Mouse (Mus musculus) heart, postnatal 0 days (tissue): ENCODE measurements at regions not wholly inside any gene's neighbourhood (a gene's known extent, or its start where the extent isn't known, plus 50 kb on each side); places are given as distances from the start of the nearest gene placed in this dataset.

ENCODE experiments used
- ATAC-seq: fragments of 200-750 bp; cut with Nextera tagmentation; 2 replicates; pipeline ENCODE4 v1.8.0; 2017; ENCODE audit warnings: low read depth, moderate number of reproducible peaks, moderate library complexity; ENCODE audit not compliant: insufficient read depth
- DNase-seq: peaks from one replicate; pipeline ENCODE4 v3.0.0-alpha.2; 2016; ENCODE audit warnings: low spot score
- H3K27ac ChIP-seq: fragments of 300-500 bp; sonication (generic); 2 replicates; pipeline ENCODE4 v1.5.1; 2014; ENCODE audit warnings: low read depth, mild to moderate bottlenecking
- H3K27me3 ChIP-seq: fragments of 300-500 bp; sonication (generic); 2 replicates; pipeline ENCODE4 v1.6.1; 2014; ENCODE audit warnings: low read length, mixed read lengths; ENCODE audit not compliant: control insufficient read depth, insufficient read depth
- H3K36me3 ChIP-seq: fragments of 300-500 bp; sonication (generic); replicated peaks from 2 replicates; pipeline ENCODE4 v1.6.1; 2014; ENCODE audit warnings: low read length, mixed read lengths; ENCODE audit not compliant: control insufficient read depth, insufficient read depth
- H3K4me1 ChIP-seq: fragments of 300-500 bp; sonication (generic); 2 replicates; pipeline ENCODE4 v1.6.1; 2014; ENCODE audit warnings: antibody characterized with exemption; ENCODE audit not compliant: control insufficient read depth, insufficient read depth
- H3K4me2 ChIP-seq: fragments of 300-500 bp; sonication (generic); 2 replicates; pipeline ENCODE4 v1.6.1; 2014; ENCODE audit warnings: low read depth, mild to moderate bottlenecking, low read length, moderate library complexity
- H3K4me3 ChIP-seq: fragments of 300-500 bp; sonication (generic); 2 replicates; pipeline ENCODE4 v1.5.1; 2014; ENCODE audit warnings: low read depth, low read length
- H3K9ac ChIP-seq: fragments of 300-500 bp; sonication (generic); replicated peaks from 2 replicates; pipeline ENCODE4 v1.6.1; 2014; ENCODE audit warnings: low read depth, low read length, mixed read lengths
- H3K9me3 ChIP-seq: fragments of 300-500 bp; sonication (generic); replicated peaks from 2 replicates; pipeline ENCODE4 v1.6.1; 2016; ENCODE audit warnings: low read length; ENCODE audit not compliant: control insufficient read depth
- CTCF ChIP-seq: IDR thresholded peaks from 2 replicates; pipeline ENCODE4 v1.5.1; 2016; ENCODE audit warnings: antibody characterized with exemption, control low read depth, low read depth
- EP300 ChIP-seq: IDR thresholded peaks from 2 replicates; pipeline ENCODE4 v1.6.1; 2016; ENCODE audit warnings: antibody characterized with exemption, low read depth
- WGBS: fragments of 180-500 bp; shearing (Covaris S2); extraction: QIAGEN DNeasy Blood & Tissue Kit; methylation state at CpG from one replicate; pipeline ENCODE4 v1.1.7; 2014; 5-methylcytosine and 5-hydroxymethylcytosine counted together

- DNase-seq (no peak), ATAC-seq (no peak)
- H3K27me3 ChIP-seq = no peaks in the 10 kb centered on the region
- 73% methylated on average over 4 of the region's 4 CpGs for WGBS
- no peak overlapping the region for H3K4me3 ChIP-seq
- H3K4me2 ChIP-seq = no peak overlapping the region
- H3K36me3 ChIP-seq = no peaks in the 10 kb centered on the region
- no peaks in the 10 kb centered on the region for H3K9me3 ChIP-seq
- TF ChIP-seq CTCF = no peak
- TF ChIP-seq EP300 = no peak
- H3K27ac ChIP-seq = no peak overlapping the region
- no peaks in the 10 kb centered on the region for H3K4me1 ChIP-seq
- H3K9ac ChIP-seq = no peak overlapping the region
Measured at GRCm38 (mm10) chr1:163477478-163478167, 74.2 kb upstream of the Gorab start.

- Histone ChIP-seq H3K9me3 (no peaks in the 10 kb centered on the region), H3K4me2 (no peak overlapping the region), H3K27ac (no peak overlapping the region), H3K27me3 (no peaks in the 10 kb centered on the region), H3K9ac (no peak overlapping the region), H3K4me1 (no peaks in the 10 kb centered on the region), H3K36me3 (no peaks in the 10 kb centered on the region), H3K4me3 (no peak overlapping the region)
- ATAC-seq = no peak
- no peak for TF ChIP-seq EP300
- no peak for TF ChIP-seq CTCF
- 81% methylated on average over 13 of the region's 13 CpGs for WGBS
- DNase-seq = no peak
Measured at GRCm38 (mm10) chr1:163461194-163461593, 57.7 kb upstream of the Gorab start.

GRCm38 (mm10) chr1:163456366-163456765 lies 52.9 kb upstream of the Gorab start:
- H3K9me3 ChIP-seq = no peaks in the 10 kb centered on the region
- no peaks in the 10 kb centered on the region for H3K36me3 ChIP-seq
- no peak overlapping the region for H3K4me3 ChIP-seq
- no peaks in the 10 kb centered on the region for H3K4me1 ChIP-seq
- 85% methylated on average over 8 of the region's 8 CpGs for WGBS
- TF ChIP-seq CTCF (no peak), EP300 (no peak)
- no peak overlapping the region for H3K27ac ChIP-seq
- no peak overlapping the region for H3K9ac ChIP-seq
- ATAC-seq = no peak
- no peak for DNase-seq
- H3K4me2 ChIP-seq = no peak overlapping the region
- no peaks in the 10 kb centered on the region for H3K27me3 ChIP-seq
